Mouse (Mus musculus) brown adipose tissue, adult 24 weeks (tissue): ENCODE measurements around the gene Tff1. TPM values are rescaled to one million over a fixed set of nuclear protein-coding genes. Genes with fewer than 3 reads are reported as not detected.

ENCODE experiments used
- H3K27ac ChIP-seq: fragments of 200-500 bp; replicated peaks from 2 replicates; pipeline ENCODE4 v1.5.1; 2012; ENCODE audit warnings: low read depth, mild to moderate bottlenecking, low read length
- H3K4me1 ChIP-seq: fragments of 200-500 bp; 2 replicates; pipeline ENCODE4 v1.6.1; 2012; ENCODE audit warnings: low read length, mixed read lengths; ENCODE audit not compliant: control insufficient read depth, insufficient read depth, insufficient read length
- H3K4me3 ChIP-seq: fragments of 200-500 bp; 2 replicates; pipeline ENCODE4 v1.5.1; 2012; ENCODE audit warnings: low read depth, mild to moderate bottlenecking, low read length, moderate library complexity; ENCODE audit not compliant: insufficient read depth
- polyA plus RNA-seq: library from polyadenylated mRNA; stranded (reverse); fragments of >200 nt; gene quantifications from 2 replicates; pipeline ENCODE4 v1.2.4, GENCODE M21; 2012; ENCODE audit not compliant: missing spikeins, insufficient read depth, insufficient read length

Gene Tff1
- polyA plus RNA-seq, 1 experiment: not detected

- Histone ChIP-seq H3K4me3 (no peak overlapping the region), H3K27ac (no peak overlapping the region)
Observed at GRCm38 (mm10) chr17:31134913-31135312, 30.2 kb downstream of the Tff1 start.

GRCm38 (mm10) chr17:31133776-31134175 lies 31.3 kb downstream of the Tff1 start:
- no peak overlapping the region for H3K4me3 ChIP-seq
- no peak overlapping the region for H3K27ac ChIP-seq
- no peaks in the 10 kb centered on the region for H3K4me1 ChIP-seq

More at GRCm38 (mm10) chr17:31134913-31135312, 30.2 kb downstream of the Tff1 start:
- no peaks in the 10 kb centered on the region for H3K4me1 ChIP-seq

- H3K4me3 ChIP-seq: no peak overlapping the region
- no peak overlapping the region for H3K27ac ChIP-seq
- no peaks in the 10 kb centered on the region for H3K4me1 ChIP-seq
Observed at GRCm38 (mm10) chr17:31131269-31131821, 33.7 kb downstream of the Tff1 start.

- Histone ChIP-seq H3K27ac (no peak within 1 kb of the TSS), H3K4me3 (no peak within 1 kb of the TSS), H3K4me1 (no peaks in the 10 kb centered on the region)
Observed at GRCm38 (mm10) chr17:31129452-31129851, 35.6 kb downstream of the Tff1 start, which contains the start of gene Tff3. TSS of gene Tff3 (minus strand) at chr17:31129646.

- H3K4me1 ChIP-seq: no peaks in the 10 kb centered on the region
- no peak overlapping the region for H3K4me3 ChIP-seq
- no peak overlapping the region for H3K27ac ChIP-seq
Observed at GRCm38 (mm10) chr17:31128708-31129318, 36.3 kb downstream of the Tff1 start.

GRCm38 (mm10) chr17:31125548-31126266 lies 39.4 kb downstream of the Tff1 start:
- Histone ChIP-seq H3K4me3 (no peak overlapping the region), H3K4me1 (no peaks in the 10 kb centered on the region), H3K27ac (no peak overlapping the region)

- Histone ChIP-seq H3K27ac (no peak overlapping the region), H3K4me1 (no peaks in the 10 kb centered on the region), H3K4me3 (no peak overlapping the region)
Observed at GRCm38 (mm10) chr17:31121975-31122374, 43.1 kb downstream of the Tff1 start.

- Histone ChIP-seq H3K27ac (no peak overlapping the region), H3K4me3 (no peak overlapping the region), H3K4me1 (no peaks in the 10 kb centered on the region)
Observed at GRCm38 (mm10) chr17:31119429-31119828, 45.6 kb downstream of the Tff1 start.

- H3K27ac ChIP-seq: no peak overlapping the region
- H3K4me3 ChIP-seq: no peak overlapping the region
- H3K4me1 ChIP-seq: no peaks in the 10 kb centered on the region
Observed at GRCm38 (mm10) chr17:31117946-31118345, 47.1 kb downstream of the Tff1 start.

- no peak overlapping the region for H3K27ac ChIP-seq
- H3K4me3 ChIP-seq: no peak overlapping the region
- no peaks in the 10 kb centered on the region for H3K4me1 ChIP-seq
Observed at GRCm38 (mm10) chr17:31116063-31116462, 49.0 kb downstream of the Tff1 start.

GRCm38 (mm10) chr17:31113191-31113856 lies 51.8 kb downstream of the Tff1 start:
- Histone ChIP-seq H3K4me1 (no peaks in the 10 kb centered on the region), H3K4me3 (no peak overlapping the region), H3K27ac (no peak overlapping the region)

Other genes with a start within 250 kb of the Tff1 start
- not detected in 2 replicates for gene Umodl1, start 210.6 kb downstream of the Tff1 start, polyA plus RNA-seq
- 2.3 and 5.0 TPM in 2 replicates for gene Abcg1, start 107.6 kb downstream of the Tff1 start, polyA plus RNA-seq
- gene Tff3, start 35.6 kb downstream of the Tff1 start, polyA plus RNA-seq: not detected in 2 replicates
- not detected in 2 replicates for gene Tff2, start 21.0 kb downstream of the Tff1 start, polyA plus RNA-seq
- not detected in 2 replicates for gene Tmprss3, start 33.7 kb upstream of the Tff1 start, polyA plus RNA-seq
- not detected in 2 replicates for gene Ubash3a, start 42.6 kb upstream of the Tff1 start, polyA plus RNA-seq
- gene Rsph1, start 112.1 kb upstream of the Tff1 start, polyA plus RNA-seq: 1.1 TPM in 1 of 2 replicates, not detected in the other
- gene Slc37a1, start 121.5 kb upstream of the Tff1 start, polyA plus RNA-seq: 2.6 TPM in 1 of 2 replicates, not detected in the other
- gene Pde9a, start 220.9 kb upstream of the Tff1 start, polyA plus RNA-seq: 0.99 and 2.5 TPM in 2 replicates